Mouse (Mus musculus): ENCODE results near the gene 1700029I15Rik.
"Not testable (repeated sequence)": the region's sequence is repeated elsewhere in the genome, so short reads cannot be mapped to it uniquely, and the experiment has no call there.

The 1700029I15Rik gene

GRCm38 (mm10) chr2:92391703-92392317, 9.5 kb downstream of the 1700029I15Rik start:
- DNase-seq (ENCODE audit: low spot score): no peak

GRCm38 (mm10) chr2:92392318-92393264, 10.3 kb downstream of the 1700029I15Rik start:
- DNase-seq (ENCODE audit: low spot score): no peak

- no peak for DNase-seq (ENCODE audit: low spot score)
These were observed 13.2 kb downstream of the 1700029I15Rik start for GRCm38 (mm10) chr2:92395535-92395934.

- DNase-seq (ENCODE audit: low spot score): no peak
These were observed 15.1 kb downstream of the 1700029I15Rik start for GRCm38 (mm10) chr2:92397436-92397835.

- DNase-seq (ENCODE audit: low spot score): not testable (repeated sequence)
These were observed 17.5 kb downstream of the 1700029I15Rik start for GRCm38 (mm10) chr2:92399877-92400276.

GRCm38 (mm10) chr2:92400682-92401081, 18.3 kb downstream of the 1700029I15Rik start:
- DNase-seq (ENCODE audit: low spot score): no peak

GRCm38 (mm10) chr2:92401091-92401561, 18.8 kb downstream of the 1700029I15Rik start, which contains the start of gene Mapk8ip1:
Gene Mapk8ip1 (minus strand): TSS chr2:92401263.
- no peak for DNase-seq (ENCODE audit: low spot score)

GRCm38 (mm10) chr2:92402591-92403326, 20.4 kb downstream of the 1700029I15Rik start:
- peak; percentile 73 for DNase-seq (ENCODE audit: low spot score)

- peak; percentile 18 for DNase-seq (ENCODE audit: low spot score)
These were observed 21.5 kb downstream of the 1700029I15Rik start for GRCm38 (mm10) chr2:92403776-92404319.

GRCm38 (mm10) chr2:92404737-92405136, 22.4 kb downstream of the 1700029I15Rik start:
- peak; percentile 18 for DNase-seq (ENCODE audit: low spot score)

GRCm38 (mm10) chr2:92405687-92406086, 23.3 kb downstream of the 1700029I15Rik start:
- DNase-seq (ENCODE audit: low spot score): no peak

GRCm38 (mm10) chr2:92408309-92409045, 26.1 kb downstream of the 1700029I15Rik start:
- no peak for DNase-seq (ENCODE audit: low spot score)

GRCm38 (mm10) chr2:92411705-92412104, 29.4 kb downstream of the 1700029I15Rik start:
- peak; percentile 28 for DNase-seq (ENCODE audit: low spot score)

- peak; percentile 86 for DNase-seq (ENCODE audit: low spot score)
These were observed 39.5 kb downstream of the 1700029I15Rik start for GRCm38 (mm10) chr2:92421723-92422387.

- peak; percentile 50 for DNase-seq (ENCODE audit: low spot score)
These were observed 40.2 kb downstream of the 1700029I15Rik start for GRCm38 (mm10) chr2:92422388-92423135.

- DNase-seq (ENCODE audit: low spot score): no peak
These were observed 40.8 kb downstream of the 1700029I15Rik start for GRCm38 (mm10) chr2:92423156-92423555.

GRCm38 (mm10) chr2:92423702-92424461, 41.5 kb downstream of the 1700029I15Rik start:
- peak; percentile 97 for DNase-seq (ENCODE audit: low spot score)

GRCm38 (mm10) chr2:92424462-92425308, 42.3 kb downstream of the 1700029I15Rik start:
- peak; percentile 97 for DNase-seq (ENCODE audit: low spot score)

Measured in adipocyte (in vitro differentiated cells).